Mouse (Mus musculus) neutrophil, adult 5-6 weeks (primary cell): ENCODE measurements around the gene Rpl31. TPM values are rescaled to one million over a fixed set of nuclear protein-coding genes. Genes with fewer than 3 reads are reported as not detected.

Experiments used
- ATAC-seq: fragments of 151-379, 151-347 bp; 2 replicates; pipeline ENCODE4 v1.8.0; 2017; ENCODE audit warnings: mild to moderate bottlenecking, moderate TSS enrichment; ENCODE audit not compliant: insufficient number of reproducible peaks, poor library complexity, low FRiP score, severe bottlenecking; ENCODE audit errors: extremely low read depth
- total RNA-seq: library from RNA; stranded (forward); fragments of 200-1000 nt; gene quantifications from 2 replicates; pipeline ENCODE4 v1.2.3, GENCODE M21; 2017

The Rpl31 gene
- total RNA-seq, 1 experiment from 2014 or later = 163 TPM

GRCm38 (mm10) chr1:39361754-39362514 is 5.7 kb upstream of the Rpl31 start:
- no peak for ATAC-seq

DNA sequence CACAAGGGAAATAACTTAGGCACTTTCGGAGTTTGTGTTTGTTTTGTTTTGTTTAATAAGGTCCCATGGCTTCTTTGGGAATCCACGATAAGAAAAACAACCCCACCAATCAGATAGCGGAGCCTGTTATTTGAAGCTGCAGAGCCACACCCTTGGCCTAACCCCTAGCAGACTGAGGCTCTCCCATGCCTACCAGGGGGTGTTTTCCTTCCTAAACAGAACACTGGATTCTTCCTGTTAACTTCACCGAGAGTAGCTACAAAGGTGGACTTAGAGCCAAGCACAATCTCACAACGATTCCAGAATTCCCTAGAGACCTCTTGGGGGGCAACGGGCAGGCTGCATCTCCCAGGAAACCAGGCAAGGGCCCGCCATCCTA is 5.1 kb upstream of the Rpl31 start:
- no peak for ATAC-seq

- ATAC-seq = no peak
Observed at GRCm38 (mm10) chr1:39365562-39365961, 2.1 kb upstream of the Rpl31 start.

GRCm38 (mm10) chr1:39367045-39367444 is 597 bp upstream of the Rpl31 start:
- ATAC-seq = no peak

- no peak for ATAC-seq
Observed at GRCm38 (mm10) chr1:39368267-39368841, 712 bp downstream of the Rpl31 start.

DNA sequence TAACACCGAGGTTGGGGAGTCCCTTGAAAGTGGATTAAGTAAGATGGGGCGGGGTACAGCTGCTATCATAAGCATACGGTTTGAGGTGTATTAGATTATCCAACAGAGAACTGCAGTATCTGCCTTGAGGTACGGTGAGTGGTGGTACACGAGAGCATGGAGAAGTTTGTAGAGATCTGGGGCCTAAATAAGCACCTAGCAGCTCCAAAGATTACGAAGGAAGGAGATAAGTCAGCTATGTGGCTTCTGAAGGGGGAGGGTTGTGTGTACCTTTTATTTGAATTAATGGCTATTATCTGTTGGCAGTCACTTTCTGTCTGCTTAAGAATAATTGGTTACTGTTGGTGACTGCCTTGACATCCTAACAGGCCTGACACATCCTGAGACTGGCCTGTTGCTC is 2.8 kb downstream of the Rpl31 start:
- no peak for ATAC-seq

- no peak for ATAC-seq
Observed at GRCm38 (mm10) chr1:39372220-39372843, 4.7 kb downstream of the Rpl31 start.

DNA sequence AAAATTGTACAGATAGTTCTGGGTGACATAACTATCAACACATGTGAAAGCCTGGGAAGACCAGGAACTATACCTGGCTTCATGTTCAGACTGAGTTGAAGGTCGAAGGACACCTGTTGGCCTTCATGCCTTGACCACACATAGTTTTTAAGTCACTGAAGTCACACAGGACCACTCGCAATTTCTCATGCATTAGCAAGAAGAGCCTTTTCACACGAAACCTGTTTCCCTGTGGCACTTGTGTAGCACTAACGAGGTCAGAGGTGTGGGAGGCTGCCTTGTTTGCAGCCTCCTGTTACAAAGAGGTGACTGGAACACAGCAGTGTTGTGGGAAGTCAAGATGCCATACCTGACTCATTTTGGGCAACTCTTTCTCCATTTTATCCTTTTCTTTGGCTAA is 5.7 kb downstream of the Rpl31 start:
- ATAC-seq = no peak

- no peak for ATAC-seq
Observed at GRCm38 (mm10) chr1:39374231-39374809, 6.7 kb downstream of the Rpl31 start.

DNA sequence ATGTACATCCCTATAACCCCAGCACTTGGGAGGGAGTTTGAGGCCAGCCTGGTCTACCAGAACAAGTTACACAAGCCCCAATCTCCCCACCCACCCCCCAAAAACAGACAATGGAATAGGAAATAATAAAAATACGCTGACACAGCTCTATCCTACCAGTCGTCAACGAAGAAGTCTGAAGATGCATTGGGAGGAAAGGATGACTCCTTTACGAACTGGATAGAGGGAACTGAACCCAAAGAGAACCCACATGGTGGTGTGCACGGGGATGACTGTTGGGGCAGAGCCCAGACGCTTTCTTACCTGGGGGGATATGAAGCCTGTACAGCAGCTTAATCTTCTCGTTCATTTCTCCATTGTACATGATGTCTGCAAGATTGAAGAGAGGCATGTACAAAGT is 8.5 kb downstream of the Rpl31 start:
- ATAC-seq = no peak

DNA sequence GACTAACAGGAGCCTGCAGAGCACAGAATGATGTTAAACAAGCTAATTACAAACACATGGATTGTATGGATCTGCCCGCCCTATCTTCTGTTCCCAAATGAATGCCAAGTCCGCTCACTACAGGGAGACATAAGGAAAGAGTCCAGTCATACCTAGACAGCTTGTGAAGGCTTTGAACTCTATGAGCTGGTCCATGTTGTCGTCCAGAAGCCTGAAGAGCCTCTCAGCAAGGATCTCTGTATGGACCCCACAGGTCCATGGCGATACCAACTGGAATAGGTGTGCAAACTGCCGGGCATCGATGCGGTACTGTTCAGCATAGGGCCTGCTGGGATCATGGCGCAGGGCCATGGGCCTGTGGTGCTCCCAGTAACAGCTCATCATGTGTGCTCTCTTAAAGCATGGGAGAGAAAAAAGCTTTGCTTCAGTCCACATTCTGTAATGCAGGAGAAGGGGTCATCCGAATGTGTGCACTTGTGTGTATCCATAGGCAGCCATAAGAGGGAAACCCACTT is 9.1 kb downstream of the Rpl31 start:
- no peak for ATAC-seq

DNA sequence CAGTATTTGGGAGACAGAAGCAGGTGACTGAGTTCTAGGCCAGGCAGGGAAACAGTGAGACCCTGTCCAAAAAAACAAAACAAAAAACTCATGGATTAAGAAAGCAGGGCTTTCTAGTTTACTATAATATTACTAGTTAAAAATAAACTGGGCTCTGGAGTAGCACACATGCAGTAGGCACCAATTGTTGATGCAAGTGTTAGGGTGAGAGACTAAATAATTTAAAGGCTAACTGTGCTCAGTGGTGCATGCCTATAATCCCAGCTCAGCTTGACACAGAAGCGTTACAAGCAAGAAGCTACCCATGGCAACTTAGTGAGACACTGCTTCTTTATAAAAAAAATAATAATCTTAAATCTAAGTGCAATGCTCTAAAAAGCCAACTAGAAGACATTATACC is 10.9 kb downstream of the Rpl31 start:
- ATAC-seq = no peak

- ATAC-seq = no peak
Observed at GRCm38 (mm10) chr1:39379021-39379420, 11.4 kb downstream of the Rpl31 start.

DNA sequence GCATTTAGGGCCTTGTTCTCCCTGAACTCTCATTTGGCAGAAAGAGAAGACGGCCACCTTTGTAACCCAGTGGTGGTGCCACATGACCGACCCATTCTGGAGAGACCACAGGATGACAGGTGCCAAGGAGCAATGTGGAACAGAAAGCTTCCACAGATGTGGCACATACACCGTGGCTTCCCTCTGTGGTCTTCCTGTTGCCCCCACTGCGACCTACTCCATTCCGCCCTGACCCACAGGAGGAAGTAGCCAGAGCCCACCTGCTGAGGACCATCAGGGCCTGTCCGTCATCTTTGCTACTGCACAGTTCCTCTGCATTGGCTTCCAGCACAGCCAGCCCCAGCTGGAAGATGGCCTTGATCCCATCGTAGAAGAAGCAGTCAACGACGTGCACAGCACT is 13.4 kb downstream of the Rpl31 start:
- no peak for ATAC-seq

DNA sequence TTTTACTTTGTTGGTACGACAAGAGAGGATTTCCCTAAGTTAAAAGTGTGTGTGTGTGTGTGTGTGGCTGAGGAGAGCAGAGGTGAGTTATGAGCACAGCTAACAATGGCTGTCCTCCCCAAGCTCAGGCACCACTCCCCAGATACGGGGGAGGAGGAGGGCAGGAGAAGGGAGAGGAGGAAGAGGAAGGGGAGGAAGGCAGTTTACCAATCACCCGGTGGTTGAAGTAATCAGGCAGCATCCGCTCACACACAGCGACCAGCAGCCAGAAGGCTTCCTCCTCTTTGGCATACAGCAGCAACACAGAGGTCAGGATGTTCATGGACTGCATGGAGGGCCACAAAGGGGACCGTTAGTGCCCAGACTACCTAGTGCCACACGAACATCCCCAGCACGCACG is 17.3 kb downstream of the Rpl31 start:
- ATAC-seq = no peak

DNA sequence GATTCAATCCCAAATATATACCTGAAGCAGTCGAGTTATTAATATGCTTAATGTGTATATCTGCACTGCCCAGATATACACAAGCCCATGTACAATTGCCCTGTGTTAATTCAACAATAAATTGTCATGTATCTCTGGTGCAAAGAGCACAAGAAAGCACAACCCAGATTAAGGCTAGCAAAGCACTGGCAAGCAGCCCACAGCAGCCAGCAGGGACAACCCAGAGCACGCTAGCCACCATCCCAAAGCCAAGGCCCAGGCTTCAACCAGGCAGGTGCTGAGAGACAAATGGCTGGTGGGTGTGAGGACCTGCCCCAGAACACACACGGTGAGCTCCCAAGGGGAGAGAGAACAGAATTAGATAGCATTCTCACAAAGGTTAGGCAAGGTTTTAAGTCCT is 18.8 kb downstream of the Rpl31 start:
- no peak for ATAC-seq

DNA sequence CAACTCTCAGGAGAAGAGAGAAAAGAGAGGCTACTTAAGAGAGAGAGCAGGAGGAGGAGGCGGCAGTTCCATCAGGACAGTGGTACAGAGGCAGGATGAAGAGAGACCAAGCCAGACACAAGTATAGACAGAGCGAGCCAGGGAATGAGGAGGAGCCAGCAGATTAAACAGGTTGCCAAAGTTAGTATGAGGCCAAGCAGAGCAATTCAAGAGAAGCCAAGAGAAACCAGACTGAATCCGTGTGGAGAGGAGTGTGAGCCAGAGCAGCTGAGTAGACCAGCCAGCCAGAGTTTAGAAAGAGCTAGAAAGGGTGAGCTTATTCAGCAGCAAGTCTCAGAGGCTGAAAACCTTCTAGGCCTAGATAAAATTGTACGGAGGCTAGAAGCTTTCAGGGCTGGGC is 19.9 kb downstream of the Rpl31 start:
- no peak for ATAC-seq

- ATAC-seq = no peak
Observed at GRCm38 (mm10) chr1:39388163-39388562, 20.5 kb downstream of the Rpl31 start.

- ATAC-seq = no peak
Observed at GRCm38 (mm10) chr1:39389338-39389737, 21.7 kb downstream of the Rpl31 start.

DNA sequence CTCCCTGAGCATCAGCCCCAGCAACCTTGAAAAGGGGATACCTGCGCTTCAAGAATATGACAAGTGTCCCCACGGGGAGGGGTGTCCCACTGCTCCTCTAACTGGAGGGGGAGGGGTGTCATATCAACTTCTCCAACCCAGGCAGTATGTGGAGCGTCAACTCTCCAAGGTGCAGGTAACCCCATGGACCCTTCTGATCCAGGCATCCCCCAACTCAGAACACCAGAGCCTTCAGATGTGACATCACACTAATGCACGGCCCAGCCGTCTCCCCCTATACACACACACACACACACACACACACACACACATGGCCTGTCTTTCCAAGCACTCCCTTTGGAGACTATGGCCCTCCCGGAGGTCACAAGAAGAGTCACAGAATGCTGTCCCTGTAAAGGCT is 24.0 kb downstream of the Rpl31 start:
- no peak for ATAC-seq
